Mouse (Mus musculus): ENCODE measurements around the gene Aknad1. TPM values are rescaled to one million over a fixed set of nuclear protein-coding genes. Genes with fewer than 3 reads are reported as not detected.

Gene Aknad1
- total RNA-seq, 1 experiment, result not detected

GRCm38 (mm10) chr3:108788455-108788794 is 49.0 kb downstream of the Aknad1 start:
- no peak overlapping the region for H3K27ac ChIP-seq (ENCODE audit: insufficient read depth, low read depth, low read length, poor library complexity, severe bottlenecking)
- TF ChIP-seq ZC3H11A (IDR thresholded peaks at IDR 0.05; ENCODE audit: borderline replicate concordance, low read depth, low read length) (no peak), CHD2 (IDR thresholded peaks at IDR 0.05; ENCODE audit: low read depth, low read length) (no peak), MAFK (IDR thresholded peaks at IDR 0.05; ENCODE audit: insufficient read depth, low read depth, low read length) (no peak), HCFC1 (IDR thresholded peaks at IDR 0.05; ENCODE audit: borderline replicate concordance, insufficient read depth, low read length) (no peak), ZNF384 (IDR thresholded peaks at IDR 0.05; ENCODE audit: low read depth, low read length) (no peak)

GRCm38 (mm10) chr3:108789299-108789698 is 49.8 kb downstream of the Aknad1 start:
- Histone ChIP-seq H3K27ac (ENCODE audit: insufficient read depth, low read depth, low read length, poor library complexity, severe bottlenecking) (no peak overlapping the region), H3K36me3 (ENCODE audit: control insufficient read depth, insufficient read depth, low read length, poor library complexity, severe bottlenecking) (no peaks in the 10 kb centered on the region), H3K9me3 (ENCODE audit: control insufficient read depth, insufficient read depth, low read depth, low read length) (no peaks in the 10 kb centered on the region), H3K9ac (ENCODE audit: insufficient read depth, low read depth, low read length, poor library complexity, severe bottlenecking) (no peak overlapping the region), H3K4me3 (ENCODE audit: insufficient read depth in 1 of 2, low read depth in 1 of 2, low read length in 2 of 2, poor library complexity in 1 of 2, severe bottlenecking in 1 of 2) (no peak overlapping the region), H3K4me1 (ENCODE audit: control insufficient read depth in 2 of 2, insufficient read depth in 2 of 2, low read length in 2 of 2, poor library complexity in 1 of 2) (peaks cover 0 to 3% of the 10 kb centered on the region in 2 experiments; a peak in 1 of 4 replicates)
- no peak for DNase-seq (ENCODE audit: low read depth, low spot score)
- in situ Hi-C loops (cut with MboI; ENCODE audit: low sequenced_read_pairs in 2 of 2, unreplicated experiment in 2 of 2), result no loop called here
- no peak for TF ChIP-seq ZNF384 (IDR thresholded peaks at IDR 0.05; ENCODE audit: low read depth, low read length)
- no peak for TF ChIP-seq ZC3H11A (IDR thresholded peaks at IDR 0.05; ENCODE audit: borderline replicate concordance, low read depth, low read length)
- no peak for TF ChIP-seq MAFK (IDR thresholded peaks at IDR 0.05; ENCODE audit: insufficient read depth, low read depth, low read length)
- no peak for TF ChIP-seq HCFC1 (IDR thresholded peaks at IDR 0.05; ENCODE audit: borderline replicate concordance, insufficient read depth, low read length)
- TF ChIP-seq CHD2 (IDR thresholded peaks at IDR 0.05; ENCODE audit: low read depth, low read length), result no peak

More at GRCm38 (mm10) chr3:108788455-108788794, 49.0 kb downstream of the Aknad1 start:
- no peak overlapping the region for H3K4me3 ChIP-seq (ENCODE audit: insufficient read depth in 1 of 2, low read depth in 1 of 2, low read length in 2 of 2, poor library complexity in 1 of 2, severe bottlenecking in 1 of 2)
- H3K9ac ChIP-seq (ENCODE audit: insufficient read depth, low read depth, low read length, poor library complexity, severe bottlenecking), result no peak overlapping the region
- no peaks in the 10 kb centered on the region for H3K36me3 ChIP-seq (ENCODE audit: control insufficient read depth, insufficient read depth, low read length, poor library complexity, severe bottlenecking)
- DNase-seq (ENCODE audit: low read depth, low spot score), result no peak
- in situ Hi-C loops (cut with MboI; ENCODE audit: low sequenced_read_pairs in 2 of 2, unreplicated experiment in 2 of 2), result no loop called here
- no peaks in the 10 kb centered on the region for H3K9me3 ChIP-seq (ENCODE audit: control insufficient read depth, insufficient read depth, low read depth, low read length)
- peaks cover 0 to 3% of the 10 kb centered on the region in 2 experiments; a peak in 1 of 4 replicates for H3K4me1 ChIP-seq (ENCODE audit: control insufficient read depth in 2 of 2, insufficient read depth in 2 of 2, low read length in 2 of 2, poor library complexity in 1 of 2)

DNA sequence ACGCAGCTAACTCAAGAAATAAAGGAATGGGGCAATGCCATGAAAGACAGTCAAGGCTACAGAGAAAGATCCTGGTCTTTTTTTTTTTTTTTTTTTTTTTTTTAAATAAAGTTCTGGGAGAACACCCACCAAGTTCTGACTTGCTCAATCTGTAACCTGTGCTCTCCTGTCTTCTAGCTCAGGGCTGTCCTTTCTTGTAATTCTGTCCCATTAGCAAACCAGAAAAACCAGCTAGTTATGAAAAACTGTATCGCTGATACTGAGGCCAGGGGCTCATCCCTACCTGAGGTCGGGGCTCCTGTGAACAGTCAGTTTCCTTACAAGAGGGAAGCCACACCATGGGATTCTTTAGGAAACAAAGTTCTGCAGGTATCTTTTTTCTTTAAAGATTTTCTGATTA is 51.0 kb downstream of the Aknad1 start:
- peaks cover 0 to 3% of the 10 kb centered on the region in 2 experiments; a peak in 1 of 4 replicates for H3K4me1 ChIP-seq (ENCODE audit: control insufficient read depth in 2 of 2, insufficient read depth in 2 of 2, low read length in 2 of 2, poor library complexity in 1 of 2)
- in situ Hi-C loops (cut with MboI; ENCODE audit: low sequenced_read_pairs in 2 of 2, unreplicated experiment in 2 of 2), result no loop called here
- TF ChIP-seq HCFC1 (IDR thresholded peaks at IDR 0.05; ENCODE audit: borderline replicate concordance, insufficient read depth, low read length) (no peak), ZC3H11A (IDR thresholded peaks at IDR 0.05; ENCODE audit: borderline replicate concordance, low read depth, low read length) (no peak), CHD2 (IDR thresholded peaks at IDR 0.05; ENCODE audit: low read depth, low read length) (no peak), ZNF384 (IDR thresholded peaks at IDR 0.05; ENCODE audit: low read depth, low read length) (no peak), MAFK (IDR thresholded peaks at IDR 0.05; ENCODE audit: insufficient read depth, low read depth, low read length) (no peak)
- no peak overlapping the region for H3K4me3 ChIP-seq (ENCODE audit: insufficient read depth in 1 of 2, low read depth in 1 of 2, low read length in 2 of 2, poor library complexity in 1 of 2, severe bottlenecking in 1 of 2)
- DNase-seq (ENCODE audit: low read depth, low spot score), result no peak
- H3K9me3 ChIP-seq (ENCODE audit: control insufficient read depth, insufficient read depth, low read depth, low read length), result no peaks in the 10 kb centered on the region
- no peak overlapping the region for H3K27ac ChIP-seq (ENCODE audit: insufficient read depth, low read depth, low read length, poor library complexity, severe bottlenecking)
- H3K9ac ChIP-seq (ENCODE audit: insufficient read depth, low read depth, low read length, poor library complexity, severe bottlenecking), result no peak overlapping the region
- H3K36me3 ChIP-seq (ENCODE audit: control insufficient read depth, insufficient read depth, low read length, poor library complexity, severe bottlenecking), result no peaks in the 10 kb centered on the region

DNA sequence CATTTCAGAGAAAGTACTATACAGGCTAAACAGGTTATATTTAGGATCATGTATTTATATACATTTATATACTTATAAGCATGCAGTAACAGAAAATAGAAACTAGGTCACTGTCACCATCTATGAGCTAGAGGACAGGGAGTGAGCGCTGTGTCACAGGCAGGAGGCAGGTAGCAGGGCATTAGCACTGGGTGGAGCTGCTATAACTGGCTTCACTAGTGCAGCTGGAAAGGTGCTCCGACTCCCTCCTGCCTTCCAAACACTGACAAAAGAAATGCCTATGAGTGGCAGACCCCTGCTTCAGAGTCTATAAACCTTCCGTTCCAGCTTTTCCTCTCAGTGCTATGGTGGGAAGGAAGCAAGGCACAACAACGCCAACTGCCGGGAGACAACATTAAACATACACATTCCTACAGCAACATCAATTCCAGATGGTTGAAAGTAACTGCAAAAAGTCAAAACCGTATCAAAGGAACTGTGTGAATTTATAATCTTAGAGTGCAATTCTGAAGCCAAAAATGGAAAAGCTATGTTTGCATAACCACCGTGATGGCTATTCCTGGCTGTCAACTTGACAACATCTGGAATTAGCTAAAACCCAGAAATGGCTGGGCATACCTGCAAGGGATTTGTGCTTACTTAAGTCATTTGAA is 51.7 kb downstream of the Aknad1 start:
- no peaks in the 10 kb centered on the region for H3K9me3 ChIP-seq (ENCODE audit: control insufficient read depth, insufficient read depth, low read depth, low read length)
- H3K4me1 ChIP-seq (ENCODE audit: control insufficient read depth in 2 of 2, insufficient read depth in 2 of 2, low read length in 2 of 2, poor library complexity in 1 of 2), result peaks cover 0 to 3% of the 10 kb centered on the region in 2 experiments; a peak in 1 of 4 replicates
- no peak overlapping the region for H3K9ac ChIP-seq (ENCODE audit: insufficient read depth, low read depth, low read length, poor library complexity, severe bottlenecking)
- H3K4me3 ChIP-seq (ENCODE audit: insufficient read depth in 1 of 2, low read depth in 1 of 2, low read length in 2 of 2, poor library complexity in 1 of 2, severe bottlenecking in 1 of 2), result no peak overlapping the region
- DNase-seq (ENCODE audit: low read depth, low spot score), result no peak
- no peak overlapping the region for H3K27ac ChIP-seq (ENCODE audit: insufficient read depth, low read depth, low read length, poor library complexity, severe bottlenecking)
- in situ Hi-C loops (cut with MboI; ENCODE audit: low sequenced_read_pairs in 2 of 2, unreplicated experiment in 2 of 2), result no loop called here
- TF ChIP-seq ZC3H11A (IDR thresholded peaks at IDR 0.05; ENCODE audit: borderline replicate concordance, low read depth, low read length) (no peak), HCFC1 (IDR thresholded peaks at IDR 0.05; ENCODE audit: borderline replicate concordance, insufficient read depth, low read length) (no peak), CHD2 (IDR thresholded peaks at IDR 0.05; ENCODE audit: low read depth, low read length) (no peak), ZNF384 (IDR thresholded peaks at IDR 0.05; ENCODE audit: low read depth, low read length) (no peak), MAFK (IDR thresholded peaks at IDR 0.05; ENCODE audit: insufficient read depth, low read depth, low read length) (no peak)
- no peaks in the 10 kb centered on the region for H3K36me3 ChIP-seq (ENCODE audit: control insufficient read depth, insufficient read depth, low read length, poor library complexity, severe bottlenecking)
